In genomic region chr11:101658751-101659558, GRCm38 (mm10) we compare ENCODE assay signal across 8 mouse cellular contexts. TPM values are rescaled to one million over a fixed set of nuclear protein-coding genes. Genes with fewer than 3 reads are reported as not detected.
A peak's percentile ranks its signal among the peaks of the same experiment; 100 is the strongest.
DNase-seq lines count a peak whose midpoint lies in the region; ATAC-seq and TF ChIP-seq lines count a peak whose summit lies in the region.
"Had no signal": no experiment of that assay in that cellular context is flagged by ENCODE, and none has a peak within 500 bp of the region (broad histone marks: within the 10 kb centered on the region; RNA-seq: fewer than 3 reads in every experiment).

No protein-coding gene starts in this region.

- H3K9ac ChIP-seq in ES-E14 (ENCODE audit: insufficient read depth, low read depth, low read length, poor library complexity, severe bottlenecking): no peak overlapping the region
- H3K9ac ChIP-seq in embryonic facial prominence, embryonic 15.5 days: no peak overlapping the region
- H3K9ac ChIP-seq: neural tube, embryonic 12.5 days had no signal

- no peaks in the 10 kb centered on the region for H3K36me3 ChIP-seq in ES-E14 (ENCODE audit: control insufficient read depth, insufficient read depth, low read length, poor library complexity, severe bottlenecking)
- no peaks in the 10 kb centered on the region for H3K36me3 ChIP-seq in embryonic facial prominence, embryonic 15.5 days
- H3K36me3 ChIP-seq: neural tube, embryonic 12.5 days had no signal

- no peak overlapping the region for H3K4me3 ChIP-seq in ES-E14 (ENCODE audit: insufficient read depth in 1 of 2, low read depth in 1 of 2, low read length in 2 of 2, poor library complexity in 1 of 2, severe bottlenecking in 1 of 2)
- H3K4me3 ChIP-seq in embryonic facial prominence, embryonic 15.5 days (replicated peaks): no peak overlapping the region
- H3K4me3 ChIP-seq: neural tube, embryonic 12.5 days had no signal

- H3K27me3 ChIP-seq in embryonic facial prominence, embryonic 15.5 days: no peaks in the 10 kb centered on the region
- H3K27me3 ChIP-seq: neural tube, embryonic 12.5 days had no signal

- no peaks in the 10 kb centered on the region for H3K9me3 ChIP-seq in ES-E14 (ENCODE audit: control insufficient read depth, insufficient read depth, low read depth, low read length)
- no peaks in the 10 kb centered on the region for H3K9me3 ChIP-seq in embryonic facial prominence, embryonic 15.5 days (replicated peaks)
- H3K9me3 ChIP-seq: neural tube, embryonic 12.5 days had no signal

- 32% methylated on average over 10 of the region's 10 CpGs for WGBS in embryonic facial prominence, embryonic 15.5 days

- DNase-seq in ES-E14 (ENCODE audit: low read depth, low spot score): peak; percentile 95
- peak; percentile 75 for DNase-seq in adrenal gland, postnatal 10 days
- DNase-seq in heart, postnatal 14 days: peak; percentile 71 to 78
- peak; percentile 63 to 67 for DNase-seq in layer of hippocampus, postnatal 14 days (ENCODE audit: low spot score in 2 of 2)
- DNase-seq in lung, postnatal 4 days: peak; percentile 31 to 76
- DNase-seq in right cerebral cortex, postnatal 4 days: peak; percentile 70

- ATAC-seq in embryonic facial prominence, embryonic 15.5 days (ENCODE audit: insufficient number of reproducible peaks, low FRiP score, low TSS enrichment, low read depth): peak; percentile 20

- in situ Hi-C loops in ES-E14 (cut with MboI; ENCODE audit: low sequenced_read_pairs in 2 of 2, unreplicated experiment in 2 of 2): no loop called here

- intact Hi-C loops in heart, postnatal 14 days (cut with DNase I): loop anchor here (1.0 kb wide), 1 partner anchor 73 kb away; the partner anchor contains the start of gene Dhx8

- peak overlapping the region; percentile 68; the same call in 1 of the 2 replicates for H3K27ac ChIP-seq in ES-E14 (ENCODE audit: insufficient read depth, low read depth, low read length, poor library complexity, severe bottlenecking)
- peak overlapping the region; percentile 84 for H3K27ac ChIP-seq in embryonic facial prominence, embryonic 15.5 days (replicated peaks)
- H3K27ac ChIP-seq: neural tube, embryonic 12.5 days had no signal

- no peak overlapping the region for H3K4me2 ChIP-seq in embryonic facial prominence, embryonic 15.5 days (replicated peaks)
- H3K4me2 ChIP-seq: neural tube, embryonic 12.5 days had no signal

- H3K4me1 ChIP-seq in ES-E14 (ENCODE audit: control insufficient read depth in 2 of 2, insufficient read depth in 2 of 2, low read length in 2 of 2, poor library complexity in 1 of 2): peaks cover 0 to 5% of the 10 kb centered on the region in 2 experiments; a peak in 1 of 4 replicates
- peaks cover 4% of the 10 kb centered on the region for H3K4me1 ChIP-seq in embryonic facial prominence, embryonic 15.5 days

TF ChIP-seq in ES-E14, 5 proteins besides CTCF, POLR2A, EP300 and RAD21:
- TF ChIP-seq HCFC1 (IDR thresholded peaks at IDR 0.05; ENCODE audit: borderline replicate concordance, insufficient read depth, low read length) (no peak), MAFK (IDR thresholded peaks at IDR 0.05; ENCODE audit: insufficient read depth, low read depth, low read length) (no peak), ZNF384 (IDR thresholded peaks at IDR 0.05; ENCODE audit: low read depth, low read length) (no peak), ZC3H11A (IDR thresholded peaks at IDR 0.05; ENCODE audit: borderline replicate concordance, low read depth, low read length) (peak; percentile 89), CHD2 (IDR thresholded peaks at IDR 0.05; ENCODE audit: low read depth, low read length) (no peak)

RNA-seq across cellular contexts. Expression of gene Arl4d, which starts 6.4 kb away (rescaled TPM):
- total RNA-seq in ES-E14 (2012; rRNA removed): 11.2 and 13.8 TPM in 2 replicates
- total RNA-seq in adrenal gland, postnatal 10 days (2021): 10 to 100 TPM; 10.4 to 16.7 TPM
- 6.0 and 6.9 TPM in 2 replicates for polyA plus RNA-seq in embryonic facial prominence, embryonic 15.5 days (2015; fragmentation: Nextera tagmentation; extraction: Ambion mirVana)
- total RNA-seq in heart, postnatal 14 days (2021): 10 to 100 TPM; 28.6 to 29.6 TPM
- 10 to 100 TPM; 12.6 to 14.2 TPM for total RNA-seq in layer of hippocampus, postnatal 14 days (2021)

RNA-seq across cellular contexts. Expression of gene Rdm1, which starts 32.0 kb away (rescaled TPM):
- total RNA-seq in ES-E14 (2012; rRNA removed): 81.1 and 99.0 TPM in 2 replicates
- 10 to 100 TPM; 22.5 to 26.4 TPM for total RNA-seq in adrenal gland, postnatal 10 days (2021)
- polyA plus RNA-seq in embryonic facial prominence, embryonic 15.5 days (2015; fragmentation: Nextera tagmentation; extraction: Ambion mirVana): 51.1 and 54.6 TPM in 2 replicates
- 10 to 100 TPM; 32.1 to 35.6 TPM for total RNA-seq in heart, postnatal 14 days (2021)
- 1 to 10 TPM; 4.7 to 6.3 TPM for total RNA-seq in layer of hippocampus, postnatal 14 days (2021)

RNA-seq across cellular contexts. Expression of gene Gm11634, which starts 59.9 kb away (rescaled TPM):
- total RNA-seq in ES-E14 (2012; rRNA removed): not detected in 2 replicates
- not detected for total RNA-seq in adrenal gland, postnatal 10 days (2021)
- polyA plus RNA-seq in embryonic facial prominence, embryonic 15.5 days (2015; fragmentation: Nextera tagmentation; extraction: Ambion mirVana): not detected in 2 replicates
- not detected for total RNA-seq in heart, postnatal 14 days (2021)
- not detected for total RNA-seq in layer of hippocampus, postnatal 14 days (2021)
- polyA plus RNA-seq: neural tube, embryonic 12.5 days had no signal
